Mouse (Mus musculus): ENCODE data around the gene D1Pas1. TPM values are rescaled to one million over a fixed set of nuclear protein-coding genes. Genes with fewer than 3 reads are reported as not detected.

The D1Pas1 gene
- polyA plus RNA-seq, 1 experiment from 2014 or later: 0.07 TPM

GRCm38 (mm10) chr1:186954591-186954990 lies 12.6 kb upstream of the D1Pas1 start:
- no peak overlapping the region for H3K4me2 ChIP-seq (replicated peaks)
- no peak overlapping the region for H3K9ac ChIP-seq
- H3K27me3 ChIP-seq: no peaks in the 10 kb centered on the region
- no peak for ATAC-seq (ENCODE audit: insufficient number of reproducible peaks, low FRiP score, low TSS enrichment, low read depth)
- no peak overlapping the region for H3K4me3 ChIP-seq (replicated peaks)
- no peaks in the 10 kb centered on the region for H3K9me3 ChIP-seq (replicated peaks)
- WGBS: 79% methylated on average over 4 of the region's 4 CpGs
- H3K36me3 ChIP-seq: no peaks in the 10 kb centered on the region
- no peak overlapping the region for H3K27ac ChIP-seq (replicated peaks)
- no peaks in the 10 kb centered on the region for H3K4me1 ChIP-seq

GRCm38 (mm10) chr1:186959380-186959779 lies 7.8 kb upstream of the D1Pas1 start:
- Histone ChIP-seq H3K4me2 (replicated peaks) (no peak overlapping the region), H3K9ac (no peak overlapping the region), H3K36me3 (no peaks in the 10 kb centered on the region), H3K9me3 (replicated peaks) (no peaks in the 10 kb centered on the region), H3K27me3 (no peaks in the 10 kb centered on the region), H3K4me1 (no peaks in the 10 kb centered on the region), H3K4me3 (replicated peaks) (no peak overlapping the region), H3K27ac (replicated peaks) (no peak overlapping the region)
- ATAC-seq (ENCODE audit: insufficient number of reproducible peaks, low FRiP score, low TSS enrichment, low read depth): no peak
- 47% methylated on average over 4 of the region's 4 CpGs for WGBS

GRCm38 (mm10) chr1:186964143-186964875 lies 2.9 kb upstream of the D1Pas1 start:
- H3K4me1 ChIP-seq: no peaks in the 10 kb centered on the region
- WGBS: 53% methylated on average over 4 of the region's 4 CpGs
- no peak for ATAC-seq (ENCODE audit: insufficient number of reproducible peaks, low FRiP score, low TSS enrichment, low read depth)
- no peaks in the 10 kb centered on the region for H3K36me3 ChIP-seq
- no peaks in the 10 kb centered on the region for H3K27me3 ChIP-seq
- no peak overlapping the region for H3K4me3 ChIP-seq (replicated peaks)
- peaks cover 14% of the 10 kb centered on the region; the same call in 1 of the 2 replicates for H3K9me3 ChIP-seq (replicated peaks)
- no peak overlapping the region for H3K4me2 ChIP-seq (replicated peaks)
- H3K9ac ChIP-seq: no peak overlapping the region
- H3K27ac ChIP-seq (replicated peaks): no peak overlapping the region

GRCm38 (mm10) chr1:186967926-186968325 lies 710 bp downstream of the D1Pas1 start:
- no peak overlapping the region for H3K9ac ChIP-seq
- no peaks in the 10 kb centered on the region for H3K36me3 ChIP-seq
- no peaks in the 10 kb centered on the region for H3K4me1 ChIP-seq
- H3K4me2 ChIP-seq (replicated peaks): no peak overlapping the region
- 93% methylated on average over 34 of the region's 34 CpGs for WGBS
- no peak for ATAC-seq (ENCODE audit: insufficient number of reproducible peaks, low FRiP score, low TSS enrichment, low read depth)
- peaks cover 14% of the 10 kb centered on the region; the same call in 1 of the 2 replicates for H3K9me3 ChIP-seq (replicated peaks)
- H3K27me3 ChIP-seq: no peaks in the 10 kb centered on the region
- H3K4me3 ChIP-seq (replicated peaks): no peak overlapping the region
- no peak overlapping the region for H3K27ac ChIP-seq (replicated peaks)

GRCm38 (mm10) chr1:186976937-186977540 lies 9.8 kb downstream of the D1Pas1 start:
- WGBS: 58% methylated on average over 4 of the region's 4 CpGs
- no peaks in the 10 kb centered on the region for H3K9me3 ChIP-seq (replicated peaks)

GRCm38 (mm10) chr1:186977801-186978200 lies 10.6 kb downstream of the D1Pas1 start:
- WGBS: 91% methylated on average over 2 of the region's 2 CpGs
- Histone ChIP-seq H3K36me3 (no peaks in the 10 kb centered on the region), H3K4me2 (replicated peaks) (no peak overlapping the region), H3K4me1 (no peaks in the 10 kb centered on the region), H3K4me3 (replicated peaks) (no peak overlapping the region), H3K9ac (no peak overlapping the region), H3K27ac (replicated peaks) (no peak overlapping the region), H3K27me3 (no peaks in the 10 kb centered on the region), H3K9me3 (replicated peaks) (no peaks in the 10 kb centered on the region)
- no peak for ATAC-seq (ENCODE audit: insufficient number of reproducible peaks, low FRiP score, low TSS enrichment, low read depth)

More at GRCm38 (mm10) chr1:186976937-186977540, 9.8 kb downstream of the D1Pas1 start:
- H3K9ac ChIP-seq: no peak overlapping the region
- no peak overlapping the region for H3K4me3 ChIP-seq (replicated peaks)
- no peak overlapping the region for H3K27ac ChIP-seq (replicated peaks)
- H3K4me1 ChIP-seq: no peaks in the 10 kb centered on the region
- H3K4me2 ChIP-seq (replicated peaks): no peak overlapping the region
- ATAC-seq (ENCODE audit: insufficient number of reproducible peaks, low FRiP score, low TSS enrichment, low read depth): no peak
- no peaks in the 10 kb centered on the region for H3K27me3 ChIP-seq
- no peaks in the 10 kb centered on the region for H3K36me3 ChIP-seq

- no peak for ATAC-seq (ENCODE audit: insufficient number of reproducible peaks, low FRiP score, low TSS enrichment, low read depth)
- no peak overlapping the region for H3K9ac ChIP-seq
These were observed 12.2 kb downstream of the D1Pas1 start for GRCm38 (mm10) chr1:186979465-186979864.

GRCm38 (mm10) chr1:186980503-186980902 lies 13.3 kb downstream of the D1Pas1 start:
- Histone ChIP-seq H3K36me3 (no peaks in the 10 kb centered on the region), H3K4me1 (no peaks in the 10 kb centered on the region), H3K4me2 (replicated peaks) (no peak overlapping the region), H3K9ac (no peak overlapping the region), H3K27ac (replicated peaks) (no peak overlapping the region), H3K9me3 (replicated peaks) (no peaks in the 10 kb centered on the region), H3K27me3 (no peaks in the 10 kb centered on the region), H3K4me3 (replicated peaks) (no peak overlapping the region)
- ATAC-seq (ENCODE audit: insufficient number of reproducible peaks, low FRiP score, low TSS enrichment, low read depth): no peak
- WGBS: 56% methylated on average over 9 of the region's 9 CpGs

More at GRCm38 (mm10) chr1:186979465-186979864, 12.2 kb downstream of the D1Pas1 start:
- no peak overlapping the region for H3K4me3 ChIP-seq (replicated peaks)
- H3K27me3 ChIP-seq: no peaks in the 10 kb centered on the region
- H3K27ac ChIP-seq (replicated peaks): no peak overlapping the region
- no peaks in the 10 kb centered on the region for H3K9me3 ChIP-seq (replicated peaks)
- no peak overlapping the region for H3K4me2 ChIP-seq (replicated peaks)
- WGBS: 75% methylated on average over 8 of the region's 8 CpGs
- H3K36me3 ChIP-seq: no peaks in the 10 kb centered on the region
- H3K4me1 ChIP-seq: no peaks in the 10 kb centered on the region

GRCm38 (mm10) chr1:186985131-186985530 lies 17.9 kb downstream of the D1Pas1 start:
- Histone ChIP-seq H3K9ac (no peak overlapping the region), H3K4me2 (replicated peaks) (no peak overlapping the region), H3K9me3 (replicated peaks) (no peaks in the 10 kb centered on the region), H3K27me3 (no peaks in the 10 kb centered on the region), H3K36me3 (no peaks in the 10 kb centered on the region), H3K4me1 (no peaks in the 10 kb centered on the region), H3K4me3 (replicated peaks) (no peak overlapping the region), H3K27ac (replicated peaks) (no peak overlapping the region)
- WGBS: 86% methylated on average over 11 of the region's 11 CpGs
- ATAC-seq (ENCODE audit: insufficient number of reproducible peaks, low FRiP score, low TSS enrichment, low read depth): no peak

- WGBS: 64% methylated on average over 9 of the region's 9 CpGs
- no peak for ATAC-seq (ENCODE audit: insufficient number of reproducible peaks, low FRiP score, low TSS enrichment, low read depth)
These were observed 18.9 kb downstream of the D1Pas1 start for GRCm38 (mm10) chr1:186986086-186986485.

GRCm38 (mm10) chr1:186986506-186986905 lies 19.3 kb downstream of the D1Pas1 start:
- Histone ChIP-seq H3K4me1 (no peaks in the 10 kb centered on the region), H3K9me3 (replicated peaks) (no peaks in the 10 kb centered on the region), H3K4me3 (replicated peaks) (no peak overlapping the region), H3K9ac (no peak overlapping the region), H3K4me2 (replicated peaks) (no peak overlapping the region), H3K27ac (replicated peaks) (no peak overlapping the region), H3K36me3 (no peaks in the 10 kb centered on the region), H3K27me3 (no peaks in the 10 kb centered on the region)
- no peak for ATAC-seq (ENCODE audit: insufficient number of reproducible peaks, low FRiP score, low TSS enrichment, low read depth)
- 83% methylated on average over 8 of the region's 8 CpGs for WGBS

More at GRCm38 (mm10) chr1:186986086-186986485, 18.9 kb downstream of the D1Pas1 start:
- H3K9ac ChIP-seq: no peak overlapping the region
- no peak overlapping the region for H3K4me2 ChIP-seq (replicated peaks)
- no peak overlapping the region for H3K4me3 ChIP-seq (replicated peaks)
- no peaks in the 10 kb centered on the region for H3K27me3 ChIP-seq
- no peaks in the 10 kb centered on the region for H3K4me1 ChIP-seq
- no peaks in the 10 kb centered on the region for H3K9me3 ChIP-seq (replicated peaks)
- no peak overlapping the region for H3K27ac ChIP-seq (replicated peaks)
- H3K36me3 ChIP-seq: no peaks in the 10 kb centered on the region

Measured in embryonic facial prominence, embryonic 15.5 days (tissue).